Mouse (Mus musculus): ENCODE measurements around the gene Ppa2. TPM values are rescaled to one million over a fixed set of nuclear protein-coding genes. Genes with fewer than 3 reads are reported as not detected.

Ppa2 gene
- polyA plus RNA-seq, 1 experiment from 2014 or later = 94.2 TPM

- H3K27ac ChIP-seq (replicated peaks; ENCODE audit: low read depth, low read length) = no peak overlapping the region
- ATAC-seq (ENCODE audit: low FRiP score, low TSS enrichment) (no peak), DNase-seq (no peak)
- no peak overlapping the region for H3K4me2 ChIP-seq (ENCODE audit: low read length)
- H3K9ac ChIP-seq (replicated peaks; ENCODE audit: low read length) = no peak overlapping the region
- H3K36me3 ChIP-seq (ENCODE audit: control insufficient read depth, insufficient read depth, low read length) = 0 out of 2 replicates have a peak, but pooled peaks cover 3% of the 10 kb centered on the region
- no peaks in the 10 kb centered on the region for H3K4me1 ChIP-seq (ENCODE audit: control insufficient read depth, insufficient read depth, low read length)
- no peaks in the 10 kb centered on the region for H3K27me3 ChIP-seq (ENCODE audit: control insufficient read depth, insufficient read depth, low read length)
- 90% methylated on average over 10 of the region's 10 CpGs for WGBS
- no peak overlapping the region for H3K4me3 ChIP-seq (replicated peaks; ENCODE audit: low read depth, low read length)
- H3K9me3 ChIP-seq (ENCODE audit: control insufficient read depth, low read length) = no peaks in the 10 kb centered on the region
Observed at GRCm38 (mm10) chr3:133321928-133322327, 12.0 kb downstream of the Ppa2 start.

- Histone ChIP-seq H3K36me3 (ENCODE audit: control insufficient read depth, insufficient read depth, low read length) (0 out of 2 replicates have a peak, but pooled peaks cover 3% of the 10 kb centered on the region), H3K4me1 (ENCODE audit: control insufficient read depth, insufficient read depth, low read length) (no peaks in the 10 kb centered on the region), H3K9ac (replicated peaks; ENCODE audit: low read length) (no peak overlapping the region), H3K4me3 (replicated peaks; ENCODE audit: low read depth, low read length) (no peak overlapping the region), H3K27ac (replicated peaks; ENCODE audit: low read depth, low read length) (no peak overlapping the region), H3K4me2 (ENCODE audit: low read length) (no peak overlapping the region), H3K9me3 (ENCODE audit: control insufficient read depth, low read length) (no peaks in the 10 kb centered on the region), H3K27me3 (ENCODE audit: control insufficient read depth, insufficient read depth, low read length) (no peaks in the 10 kb centered on the region)
- ATAC-seq (ENCODE audit: low FRiP score, low TSS enrichment) (no peak), DNase-seq (no peak)
- 81% methylated on average over 4 of the region's 4 CpGs for WGBS
Observed at GRCm38 (mm10) chr3:133322552-133322951, 12.6 kb downstream of the Ppa2 start.

- H3K4me1 ChIP-seq (ENCODE audit: control insufficient read depth, insufficient read depth, low read length) = no peaks in the 10 kb centered on the region
- ATAC-seq (ENCODE audit: low FRiP score, low TSS enrichment) (0 out of 2 replicates have a peak, but pooled peaks have one; percentile 28), DNase-seq (no peak)
- H3K36me3 ChIP-seq (ENCODE audit: control insufficient read depth, insufficient read depth, low read length) = 0 out of 2 replicates have a peak, but pooled peaks cover 3% of the 10 kb centered on the region
- H3K9ac ChIP-seq (replicated peaks; ENCODE audit: low read length) = no peak overlapping the region
- H3K27ac ChIP-seq (replicated peaks; ENCODE audit: low read depth, low read length) = no peak overlapping the region
- no peak overlapping the region for H3K4me3 ChIP-seq (replicated peaks; ENCODE audit: low read depth, low read length)
- no peaks in the 10 kb centered on the region for H3K27me3 ChIP-seq (ENCODE audit: control insufficient read depth, insufficient read depth, low read length)
- H3K9me3 ChIP-seq (ENCODE audit: control insufficient read depth, low read length) = no peaks in the 10 kb centered on the region
- H3K4me2 ChIP-seq (ENCODE audit: low read length) = no peak overlapping the region
- 17% methylated on average over 5 of the region's 5 CpGs for WGBS
Observed at GRCm38 (mm10) chr3:133325135-133325534, 15.2 kb downstream of the Ppa2 start.

GRCm38 (mm10) chr3:133328551-133328950 lies 18.6 kb downstream of the Ppa2 start:
- WGBS = 88% methylated on average over 13 of the region's 13 CpGs

GRCm38 (mm10) chr3:133329406-133329805 lies 19.5 kb downstream of the Ppa2 start:
- ATAC-seq (ENCODE audit: low FRiP score, low TSS enrichment) = no peak
- H3K9ac ChIP-seq (replicated peaks; ENCODE audit: low read length) = no peak overlapping the region
- no peaks in the 10 kb centered on the region for H3K9me3 ChIP-seq (ENCODE audit: control insufficient read depth, low read length)
- H3K4me1 ChIP-seq (ENCODE audit: control insufficient read depth, insufficient read depth, low read length) = no peaks in the 10 kb centered on the region
- no peaks in the 10 kb centered on the region for H3K27me3 ChIP-seq (ENCODE audit: control insufficient read depth, insufficient read depth, low read length)
- no peak overlapping the region for H3K4me3 ChIP-seq (replicated peaks; ENCODE audit: low read depth, low read length)
- H3K36me3 ChIP-seq (ENCODE audit: control insufficient read depth, insufficient read depth, low read length) = 0 out of 2 replicates have a peak, but pooled peaks cover 3% of the 10 kb centered on the region
- no peak overlapping the region for H3K4me2 ChIP-seq (ENCODE audit: low read length)
- WGBS = 89% methylated on average over 2 of the region's 2 CpGs
- no peak for DNase-seq
- no peak overlapping the region for H3K27ac ChIP-seq (replicated peaks; ENCODE audit: low read depth, low read length)

More at GRCm38 (mm10) chr3:133328551-133328950, 18.6 kb downstream of the Ppa2 start:
- Histone ChIP-seq H3K4me1 (ENCODE audit: control insufficient read depth, insufficient read depth, low read length) (no peaks in the 10 kb centered on the region), H3K27me3 (ENCODE audit: control insufficient read depth, insufficient read depth, low read length) (no peaks in the 10 kb centered on the region), H3K9me3 (ENCODE audit: control insufficient read depth, low read length) (no peaks in the 10 kb centered on the region), H3K36me3 (ENCODE audit: control insufficient read depth, insufficient read depth, low read length) (0 out of 2 replicates have a peak, but pooled peaks cover 3% of the 10 kb centered on the region), H3K27ac (replicated peaks; ENCODE audit: low read depth, low read length) (no peak overlapping the region), H3K9ac (replicated peaks; ENCODE audit: low read length) (no peak overlapping the region), H3K4me2 (ENCODE audit: low read length) (no peak overlapping the region), H3K4me3 (replicated peaks; ENCODE audit: low read depth, low read length) (no peak overlapping the region)
- DNase-seq (no peak), ATAC-seq (ENCODE audit: low FRiP score, low TSS enrichment) (no peak)

GRCm38 (mm10) chr3:133331184-133331866 lies 21.4 kb downstream of the Ppa2 start:
- WGBS = 71% methylated on average over 15 of the region's 15 CpGs
- DNase-seq = no peak
- Histone ChIP-seq H3K9me3 (ENCODE audit: control insufficient read depth, low read length) (no peaks in the 10 kb centered on the region), H3K4me2 (ENCODE audit: low read length) (no peak overlapping the region), H3K36me3 (ENCODE audit: control insufficient read depth, insufficient read depth, low read length) (0 out of 2 replicates have a peak, but pooled peaks cover 3% of the 10 kb centered on the region), H3K9ac (replicated peaks; ENCODE audit: low read length) (no peak overlapping the region), H3K27me3 (ENCODE audit: control insufficient read depth, insufficient read depth, low read length) (no peaks in the 10 kb centered on the region), H3K4me3 (replicated peaks; ENCODE audit: low read depth, low read length) (no peak overlapping the region), H3K27ac (replicated peaks; ENCODE audit: low read depth, low read length) (no peak overlapping the region), H3K4me1 (ENCODE audit: control insufficient read depth, insufficient read depth, low read length) (no peaks in the 10 kb centered on the region)
- no peak for ATAC-seq (ENCODE audit: low FRiP score, low TSS enrichment)

- DNase-seq (no peak), ATAC-seq (ENCODE audit: low FRiP score, low TSS enrichment) (no peak)
- WGBS = 91% methylated on average over 5 of the region's 5 CpGs
- Histone ChIP-seq H3K36me3 (ENCODE audit: control insufficient read depth, insufficient read depth, low read length) (no peaks in the 10 kb centered on the region), H3K27ac (replicated peaks; ENCODE audit: low read depth, low read length) (no peak overlapping the region), H3K4me1 (ENCODE audit: control insufficient read depth, insufficient read depth, low read length) (no peaks in the 10 kb centered on the region), H3K4me3 (replicated peaks; ENCODE audit: low read depth, low read length) (no peak overlapping the region), H3K9me3 (ENCODE audit: control insufficient read depth, low read length) (no peaks in the 10 kb centered on the region), H3K27me3 (ENCODE audit: control insufficient read depth, insufficient read depth, low read length) (no peaks in the 10 kb centered on the region), H3K9ac (replicated peaks; ENCODE audit: low read length) (no peak overlapping the region), H3K4me2 (ENCODE audit: low read length) (no peak overlapping the region)
Observed at GRCm38 (mm10) chr3:133332280-133332679, 22.4 kb downstream of the Ppa2 start.

GRCm38 (mm10) chr3:133333267-133334170 lies 23.6 kb downstream of the Ppa2 start:
- 83% methylated on average over 15 of the region's 15 CpGs for WGBS
- Histone ChIP-seq H3K9me3 (ENCODE audit: control insufficient read depth, low read length) (no peaks in the 10 kb centered on the region), H3K36me3 (ENCODE audit: control insufficient read depth, insufficient read depth, low read length) (no peaks in the 10 kb centered on the region), H3K27ac (replicated peaks; ENCODE audit: low read depth, low read length) (no peak overlapping the region), H3K4me2 (ENCODE audit: low read length) (no peak overlapping the region), H3K27me3 (ENCODE audit: control insufficient read depth, insufficient read depth, low read length) (no peaks in the 10 kb centered on the region), H3K9ac (replicated peaks; ENCODE audit: low read length) (no peak overlapping the region), H3K4me1 (ENCODE audit: control insufficient read depth, insufficient read depth, low read length) (no peaks in the 10 kb centered on the region), H3K4me3 (replicated peaks; ENCODE audit: low read depth, low read length) (no peak overlapping the region)
- DNase-seq (no peak), ATAC-seq (ENCODE audit: low FRiP score, low TSS enrichment) (no peak)

Data from midbrain, embryonic 14.5 days (tissue).